Mouse (Mus musculus): ENCODE results near the gene Zfp281. TPM values are rescaled to one million over a fixed set of nuclear protein-coding genes. Genes with fewer than 3 reads are reported as not detected.

Gene Zfp281
- polyA plus RNA-seq, 1 experiment, result 4.0 TPM

- Histone ChIP-seq H3K79me2 (ENCODE audit: control insufficient read depth, insufficient read depth) (no peaks in the 10 kb centered on the region), H3K36me3 (ENCODE audit: control insufficient read depth, insufficient read depth) (no peaks in the 10 kb centered on the region), H3K27me3 (ENCODE audit: control insufficient read depth, insufficient read depth, insufficient read length) (no peaks in the 10 kb centered on the region), H3ac (ENCODE audit: control insufficient read depth, insufficient read length) (no peak overlapping the region), H3K4me3 (no peak overlapping the region), H3K4me2 (ENCODE audit: low read depth) (no peak overlapping the region)
- TF ChIP-seq MAX (IDR thresholded peaks at IDR 0.05; ENCODE audit: low read depth) (no peak), SRF (IDR thresholded peaks at IDR 0.05; ENCODE audit: control insufficient read depth, insufficient read length, low read depth) (no peak), MYOD1 (IDR thresholded peaks at IDR 0.05; ENCODE audit: control insufficient read depth in 1 of 3, insufficient read length in 2 of 3, low read depth in 2 of 3) (no peak)
Measured at GRCm38 (mm10) chr1:136596821-136597220, 27.9 kb upstream of the Zfp281 start.

- no peak overlapping the region for H3ac ChIP-seq (ENCODE audit: control insufficient read depth, insufficient read length)
- H3K4me2 ChIP-seq (ENCODE audit: low read depth), result no peak overlapping the region
- TF ChIP-seq POLR2AphosphoS2 (IDR thresholded peaks at IDR 0.05; ENCODE audit: insufficient read length, low read depth), result no peak
- no peak for TF ChIP-seq POLR2A (IDR thresholded peaks at IDR 0.05; ENCODE audit: insufficient read length, low read depth)
- TF ChIP-seq MYOD1 (IDR thresholded peaks at IDR 0.05; ENCODE audit: control insufficient read depth in 1 of 3, insufficient read length in 2 of 3, low read depth in 2 of 3), result no peak
- TF ChIP-seq MYOG (IDR thresholded peaks at IDR 0.05; ENCODE audit: control insufficient read depth in 1 of 3, insufficient read depth in 1 of 3, insufficient read length in 2 of 3, low read depth in 2 of 3), result no peak
- no peak for TF ChIP-seq CEBPB (IDR thresholded peaks at IDR 0.05; ENCODE audit: insufficient read depth, poor library complexity, severe bottlenecking)
- no peak for TF ChIP-seq TCF12 (IDR thresholded peaks at IDR 0.05; ENCODE audit: insufficient read depth, poor library complexity, severe bottlenecking)
- no peak for TF ChIP-seq SRF (IDR thresholded peaks at IDR 0.05; ENCODE audit: control insufficient read depth, insufficient read length, low read depth)
- TF ChIP-seq USF1 (IDR thresholded peaks at IDR 0.05; ENCODE audit: low read depth), result no peak
- TF ChIP-seq E2F4 (IDR thresholded peaks at IDR 0.05; ENCODE audit: insufficient read depth), result no peak
- TF ChIP-seq MAX (IDR thresholded peaks at IDR 0.05; ENCODE audit: low read depth), result no peak
- no peak for TF ChIP-seq REST (IDR thresholded peaks at IDR 0.05; ENCODE audit: insufficient read depth, insufficient read length)
- no peak for TF ChIP-seq TCF3 (IDR thresholded peaks at IDR 0.05; ENCODE audit: insufficient read length, low read depth)
- no peaks in the 10 kb centered on the region for H3K79me2 ChIP-seq (ENCODE audit: control insufficient read depth, insufficient read depth)
- H3K36me3 ChIP-seq (ENCODE audit: control insufficient read depth, insufficient read depth), result no peaks in the 10 kb centered on the region
- no peak overlapping the region for H3K4me3 ChIP-seq
- H3K27me3 ChIP-seq (ENCODE audit: control insufficient read depth, insufficient read depth, insufficient read length), result no peaks in the 10 kb centered on the region
Measured at GRCm38 (mm10) chr1:136598286-136598685, 26.4 kb upstream of the Zfp281 start.

GRCm38 (mm10) chr1:136600067-136600466, 24.6 kb upstream of the Zfp281 start:
- no peaks in the 10 kb centered on the region for H3K79me2 ChIP-seq (ENCODE audit: control insufficient read depth, insufficient read depth)
- H3K27me3 ChIP-seq (ENCODE audit: control insufficient read depth, insufficient read depth, insufficient read length), result no peaks in the 10 kb centered on the region
- H3K4me2 ChIP-seq (ENCODE audit: low read depth), result no peak overlapping the region
- H3K36me3 ChIP-seq (ENCODE audit: control insufficient read depth, insufficient read depth), result no peaks in the 10 kb centered on the region
- H3ac ChIP-seq (ENCODE audit: control insufficient read depth, insufficient read length), result no peak overlapping the region
- H3K4me3 ChIP-seq, result no peak overlapping the region
- TF ChIP-seq USF1 (IDR thresholded peaks at IDR 0.05; ENCODE audit: low read depth), result no peak

- Histone ChIP-seq H3K27me3 (ENCODE audit: control insufficient read depth, insufficient read depth, insufficient read length) (no peaks in the 10 kb centered on the region), H3K79me2 (ENCODE audit: control insufficient read depth, insufficient read depth) (no peaks in the 10 kb centered on the region), H3K36me3 (ENCODE audit: control insufficient read depth, insufficient read depth) (no peaks in the 10 kb centered on the region), H3K4me2 (ENCODE audit: low read depth) (no peak overlapping the region), H3K4me3 (no peak overlapping the region), H3ac (ENCODE audit: control insufficient read depth, insufficient read length) (no peak overlapping the region)
- no peak for TF ChIP-seq E2F4 (IDR thresholded peaks at IDR 0.05; ENCODE audit: insufficient read depth)
Measured at GRCm38 (mm10) chr1:136600647-136601345, 23.9 kb upstream of the Zfp281 start.

- no peaks in the 10 kb centered on the region for H3K79me2 ChIP-seq (ENCODE audit: control insufficient read depth, insufficient read depth)
- TF ChIP-seq SRF (IDR thresholded peaks at IDR 0.05; ENCODE audit: control insufficient read depth, insufficient read length, low read depth) (no peak), MYOG (IDR thresholded peaks at IDR 0.05; ENCODE audit: control insufficient read depth in 1 of 3, insufficient read depth in 1 of 3, insufficient read length in 2 of 3, low read depth in 2 of 3) (no peak), E2F4 (IDR thresholded peaks at IDR 0.05; ENCODE audit: insufficient read depth) (no peak), CEBPB (IDR thresholded peaks at IDR 0.05; ENCODE audit: insufficient read depth, poor library complexity, severe bottlenecking) (no peak), MAX (IDR thresholded peaks at IDR 0.05; ENCODE audit: low read depth) (no peak)
Measured at GRCm38 (mm10) chr1:136601346-136601888, 23.3 kb upstream of the Zfp281 start.

GRCm38 (mm10) chr1:136602303-136602702, 22.4 kb upstream of the Zfp281 start:
- H3K4me3 ChIP-seq, result no peak overlapping the region
- no peak overlapping the region for H3K4me2 ChIP-seq (ENCODE audit: low read depth)
- TF ChIP-seq MYOD1 (IDR thresholded peaks at IDR 0.05; ENCODE audit: control insufficient read depth in 1 of 3, insufficient read length in 2 of 3, low read depth in 2 of 3), result no peak
- TF ChIP-seq POLR2AphosphoS2 (IDR thresholded peaks at IDR 0.05; ENCODE audit: insufficient read length, low read depth), result no peak
- no peak for TF ChIP-seq TCF3 (IDR thresholded peaks at IDR 0.05; ENCODE audit: insufficient read length, low read depth)
- no peak for TF ChIP-seq TCF12 (IDR thresholded peaks at IDR 0.05; ENCODE audit: insufficient read depth, poor library complexity, severe bottlenecking)
- no peak for TF ChIP-seq CEBPB (IDR thresholded peaks at IDR 0.05; ENCODE audit: insufficient read depth, poor library complexity, severe bottlenecking)
- no peak for TF ChIP-seq REST (IDR thresholded peaks at IDR 0.05; ENCODE audit: insufficient read depth, insufficient read length)
- no peak for TF ChIP-seq MAX (IDR thresholded peaks at IDR 0.05; ENCODE audit: low read depth)
- no peak for TF ChIP-seq POLR2A (IDR thresholded peaks at IDR 0.05; ENCODE audit: insufficient read length, low read depth)
- TF ChIP-seq E2F4 (IDR thresholded peaks at IDR 0.05; ENCODE audit: insufficient read depth), result no peak
- TF ChIP-seq MYOG (IDR thresholded peaks at IDR 0.05; ENCODE audit: control insufficient read depth in 1 of 3, insufficient read depth in 1 of 3, insufficient read length in 2 of 3, low read depth in 2 of 3), result no peak
- TF ChIP-seq USF1 (IDR thresholded peaks at IDR 0.05; ENCODE audit: low read depth), result no peak
- no peak for TF ChIP-seq SRF (IDR thresholded peaks at IDR 0.05; ENCODE audit: control insufficient read depth, insufficient read length, low read depth)
- no peaks in the 10 kb centered on the region for H3K27me3 ChIP-seq (ENCODE audit: control insufficient read depth, insufficient read depth, insufficient read length)
- H3K36me3 ChIP-seq (ENCODE audit: control insufficient read depth, insufficient read depth), result no peaks in the 10 kb centered on the region
- H3K79me2 ChIP-seq (ENCODE audit: control insufficient read depth, insufficient read depth), result no peaks in the 10 kb centered on the region
- H3ac ChIP-seq (ENCODE audit: control insufficient read depth, insufficient read length), result no peak overlapping the region

More at GRCm38 (mm10) chr1:136601346-136601888, 23.3 kb upstream of the Zfp281 start:
- no peaks in the 10 kb centered on the region for H3K27me3 ChIP-seq (ENCODE audit: control insufficient read depth, insufficient read depth, insufficient read length)
- H3ac ChIP-seq (ENCODE audit: control insufficient read depth, insufficient read length), result no peak overlapping the region
- H3K36me3 ChIP-seq (ENCODE audit: control insufficient read depth, insufficient read depth), result no peaks in the 10 kb centered on the region
- no peak overlapping the region for H3K4me3 ChIP-seq
- H3K4me2 ChIP-seq (ENCODE audit: low read depth), result no peak overlapping the region

All from myocyte (in vitro differentiated cells).